Mouse (Mus musculus) WW6 (cell line): ENCODE data around the gene Satb1.

Experiments
- DNase-seq: peaks from one replicate; pipeline ENCODE4 v3.0.0-alpha.2; 2013; ENCODE audit warnings: low read depth, low spot score

Gene Satb1

DNA sequence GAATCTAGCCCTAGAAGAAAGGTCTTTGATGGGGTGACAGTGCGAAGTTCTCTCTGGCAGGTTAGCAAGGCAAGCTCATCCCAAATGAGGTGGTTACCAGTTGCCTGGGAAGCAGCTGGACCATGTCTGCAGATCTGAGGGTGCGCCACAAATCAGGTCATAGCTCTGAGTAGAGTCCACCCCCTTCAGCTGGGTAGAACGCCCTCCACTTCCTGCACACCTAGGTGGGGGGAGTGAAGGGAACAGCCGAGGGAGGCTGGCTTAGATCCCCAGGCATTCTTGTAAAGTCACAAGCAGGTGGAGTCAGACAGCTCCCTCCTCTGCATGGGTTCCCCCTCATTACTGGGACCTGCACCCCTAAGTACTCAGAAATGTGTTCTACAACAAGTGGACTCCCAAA lies 6.6 kb downstream of the Satb1 start:
- DNase-seq = no peak

- DNase-seq = no peak
Measured at GRCm38 (mm10) chr17:51814301-51814700, 18.8 kb downstream of the Satb1 start.

GRCm38 (mm10) chr17:51813784-51814120 lies 19.3 kb downstream of the Satb1 start:
- DNase-seq = no peak

GRCm38 (mm10) chr17:51812942-51813783 lies 19.9 kb downstream of the Satb1 start:
- no peak for DNase-seq

GRCm38 (mm10) chr17:51812261-51812941 lies 20.7 kb downstream of the Satb1 start:
- no peak for DNase-seq

GRCm38 (mm10) chr17:51811911-51812260 lies 21.2 kb downstream of the Satb1 start:
- no peak for DNase-seq

DNA sequence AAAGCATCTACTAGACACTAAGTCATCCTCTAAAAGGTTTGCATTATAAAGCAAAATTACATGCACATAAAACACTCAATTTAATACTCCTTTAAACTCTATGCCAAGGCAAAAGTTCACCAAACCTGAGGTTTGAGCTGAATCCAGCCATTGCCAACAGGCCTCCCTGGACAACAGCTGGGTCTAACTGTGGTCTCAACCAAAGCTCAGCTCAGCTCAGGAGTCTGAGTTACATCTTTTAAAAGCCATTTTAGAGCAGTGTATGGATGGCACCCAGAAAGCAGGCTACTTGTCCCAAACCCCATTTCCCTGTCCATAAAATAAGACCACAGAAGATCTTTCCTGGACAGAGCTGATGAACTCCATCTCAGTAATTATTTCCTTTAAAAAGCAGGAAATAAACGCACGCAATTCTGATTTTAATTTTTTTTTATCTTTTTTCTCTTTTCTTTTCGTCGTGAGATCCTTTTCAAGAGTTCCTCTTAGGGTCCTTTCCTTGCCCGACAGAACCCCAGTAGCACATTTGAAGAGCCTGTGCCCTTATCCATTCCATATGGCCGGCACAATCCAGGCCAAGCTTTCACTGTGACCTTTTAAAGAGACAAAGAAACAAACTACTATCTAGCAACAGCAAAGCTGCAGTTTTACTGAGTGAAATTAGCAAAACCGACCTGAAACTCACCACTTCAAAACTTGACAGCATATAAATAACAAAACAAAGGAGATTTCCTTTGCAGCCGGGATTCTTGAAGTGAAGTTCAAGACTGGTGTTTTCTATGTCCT lies 21.8 kb downstream of the Satb1 start:
- no peak for DNase-seq

- DNase-seq = no peak
Measured at GRCm38 (mm10) chr17:51807429-51807828, 25.7 kb downstream of the Satb1 start.

- DNase-seq = no peak
Measured at GRCm38 (mm10) chr17:51806124-51806960, 26.7 kb downstream of the Satb1 start.

DNA sequence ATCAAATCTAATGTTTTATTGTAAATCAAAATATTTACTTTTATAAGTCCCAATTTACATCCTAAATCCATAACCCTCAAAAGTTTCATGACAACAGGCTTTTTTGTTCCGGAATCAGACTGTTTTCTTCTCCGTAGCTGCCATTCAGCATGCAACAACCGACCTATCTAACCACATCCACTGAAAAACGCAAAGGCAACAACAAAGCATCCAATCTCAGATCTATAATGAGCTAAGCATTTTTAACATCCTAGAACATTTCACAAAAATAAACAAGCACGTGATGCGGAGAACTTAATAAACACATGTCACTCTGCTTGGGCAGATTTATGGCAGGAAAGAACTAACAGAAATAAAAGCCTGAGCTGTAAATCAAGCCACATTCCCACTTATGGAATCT lies 32.9 kb downstream of the Satb1 start:
- DNase-seq = no peak

DNA sequence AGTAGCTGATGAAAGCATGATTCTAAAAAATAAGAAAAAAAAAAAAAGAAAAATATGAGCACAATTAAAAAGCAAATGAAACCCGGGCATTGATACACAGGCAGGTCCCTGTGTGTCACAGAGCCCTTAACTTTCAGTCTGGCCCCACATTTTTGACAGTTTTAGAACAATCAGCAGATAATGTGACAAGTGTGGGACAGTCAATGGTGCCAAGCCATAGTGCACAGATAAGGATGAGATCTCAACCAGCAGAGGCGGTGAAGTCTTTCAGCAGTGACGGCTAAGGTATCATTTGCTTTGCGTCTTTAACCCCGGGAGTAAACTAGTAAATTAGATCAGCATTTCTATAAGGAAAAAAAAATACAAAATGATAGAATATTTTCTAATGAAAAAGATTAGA lies 36.6 kb downstream of the Satb1 start:
- no peak for DNase-seq

- DNase-seq = no peak
Measured at GRCm38 (mm10) chr17:51791226-51791625, 41.9 kb downstream of the Satb1 start.

GRCm38 (mm10) chr17:51790387-51791060 lies 42.6 kb downstream of the Satb1 start:
- DNase-seq = no peak

DNA sequence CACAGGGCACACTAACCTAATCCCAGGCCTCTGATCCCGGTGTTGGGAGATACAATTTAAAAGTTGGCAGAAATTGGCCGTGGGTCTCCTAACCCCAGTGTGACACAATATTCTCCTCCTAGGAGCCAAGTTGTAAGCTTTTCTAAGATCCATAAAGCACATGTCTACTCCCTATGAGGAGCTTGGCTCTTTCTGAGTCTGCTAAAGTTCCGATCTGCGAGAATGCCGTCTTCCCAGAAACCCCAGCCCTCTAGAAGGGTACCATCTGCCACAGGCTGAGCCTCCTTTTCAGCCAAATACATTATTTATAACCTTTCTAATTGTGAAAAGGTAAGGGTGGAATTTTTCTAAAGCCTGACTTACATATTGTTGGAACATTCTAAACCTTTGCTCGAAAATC lies 43.3 kb downstream of the Satb1 start:
- no peak for DNase-seq

GRCm38 (mm10) chr17:51789098-51789497 lies 44.0 kb downstream of the Satb1 start:
- DNase-seq = no peak

DNA sequence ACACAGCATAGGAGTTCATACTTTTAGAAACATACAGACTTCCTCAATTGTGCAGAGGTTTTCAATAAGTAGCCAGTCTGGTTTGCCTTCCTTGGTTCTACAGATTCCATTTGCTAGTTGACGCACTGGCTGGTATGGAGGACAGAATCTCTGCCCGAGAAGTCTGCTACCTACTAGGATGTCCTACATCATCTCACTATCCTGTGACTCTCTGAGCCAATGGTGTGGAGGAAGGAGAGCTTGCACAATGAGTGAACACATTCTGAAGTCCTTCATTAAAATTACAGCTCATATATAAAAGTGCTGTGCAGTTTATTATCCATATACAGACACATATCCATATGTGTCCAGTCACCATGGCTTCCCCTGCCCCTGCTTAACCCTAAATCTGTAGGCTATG lies 45.1 kb downstream of the Satb1 start:
- no peak for DNase-seq

GRCm38 (mm10) chr17:51786050-51786449 lies 47.0 kb downstream of the Satb1 start:
- DNase-seq = no peak

- DNase-seq = no peak
Measured at GRCm38 (mm10) chr17:51784935-51785334, 48.2 kb downstream of the Satb1 start.

DNA sequence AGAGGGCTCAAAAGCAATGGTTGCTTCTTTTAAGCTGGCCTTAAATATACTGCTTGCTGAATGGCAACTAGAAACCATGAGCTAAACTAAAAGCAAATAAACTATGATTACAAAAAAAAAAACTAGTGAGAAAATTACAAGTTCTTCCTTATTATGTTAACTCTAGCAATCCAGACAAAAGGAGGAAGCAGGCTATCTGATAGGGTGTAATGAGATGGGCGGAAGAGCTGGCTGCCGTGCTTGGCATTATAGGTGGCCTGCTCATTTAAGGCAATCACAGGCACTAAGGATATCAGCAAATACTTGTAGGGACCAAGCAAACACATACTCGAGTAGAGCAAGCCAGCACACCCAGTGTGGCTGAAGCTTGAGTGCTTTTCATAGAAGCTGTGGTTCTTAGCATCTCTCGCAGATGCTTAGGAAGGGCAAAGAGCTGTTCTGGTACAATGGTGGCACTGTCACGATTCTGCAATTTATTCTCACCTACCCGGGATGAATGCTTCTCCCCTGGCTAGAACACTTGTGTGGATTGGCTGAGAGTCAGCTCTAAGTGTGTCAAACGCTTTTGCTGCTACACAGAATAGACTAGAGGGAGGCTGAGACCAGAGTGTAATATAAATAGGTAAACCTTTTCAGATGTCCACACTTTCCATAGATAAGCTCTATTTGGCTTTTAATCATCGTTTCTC lies 49.4 kb downstream of the Satb1 start:
- no peak for DNase-seq

DNA sequence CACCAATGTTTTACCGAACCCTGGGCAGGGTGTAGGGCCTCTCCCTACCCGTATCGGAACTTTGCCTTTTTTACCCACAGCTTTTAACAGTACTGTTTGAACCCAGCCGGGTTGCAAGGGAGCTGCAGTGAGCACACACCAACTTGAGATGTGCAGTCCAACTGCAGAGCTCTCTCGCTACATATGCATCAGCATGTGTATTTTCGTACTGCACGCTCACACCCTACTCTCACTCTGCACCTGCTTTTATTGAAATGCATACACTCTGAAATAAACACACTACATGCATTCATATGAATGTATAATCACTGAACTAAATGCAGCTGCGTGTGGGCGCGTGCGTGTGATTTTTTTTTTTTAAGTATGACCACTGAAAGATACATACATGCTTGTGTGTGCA lies 53.1 kb downstream of the Satb1 start:
- DNase-seq = no peak

DNA sequence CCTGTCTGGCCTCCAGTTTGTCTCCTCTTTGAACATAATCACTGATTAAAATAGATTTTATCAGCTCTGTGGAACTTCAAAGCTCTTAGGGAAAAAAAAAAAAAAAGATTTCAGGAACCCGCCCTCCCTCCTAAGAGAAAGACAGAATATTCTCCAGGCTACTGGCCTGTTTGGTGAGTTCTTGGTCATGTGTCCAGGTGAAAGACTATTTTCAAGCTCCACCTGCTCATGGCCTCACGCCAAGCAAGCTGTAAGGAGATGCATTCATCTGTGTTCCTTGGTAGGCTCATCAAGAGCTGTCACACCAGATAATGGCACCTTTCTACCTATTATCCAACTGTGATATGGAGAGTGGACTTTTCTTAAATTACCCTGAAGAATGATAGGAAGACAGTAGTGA lies 54.1 kb downstream of the Satb1 start:
- no peak for DNase-seq
